Mouse (Mus musculus): ENCODE measurements around the gene Prmt2.

- peak; percentile 51 for TF ChIP-seq CTCF (conservative IDR thresholded peaks at IDR 0.05; ENCODE audit: insufficient read depth, insufficient read length, low read depth, low read length)
- no peak for TF ChIP-seq POLR2A (IDR thresholded peaks at IDR 0.05; ENCODE audit: low read depth, low read length)
These were observed 35.7 kb downstream of the Prmt2 start for GRCm38 (mm10) chr10:76201978-76202377.
